Mouse (Mus musculus): ENCODE data around the gene Igf1. TPM values are rescaled to one million over a fixed set of nuclear protein-coding genes. Genes with fewer than 3 reads are reported as not detected.

Gene Igf1
- 4.6 and 6.5 TPM in 2 replicates for polyA plus RNA-seq (2012; rRNA removed; ENCODE audit: low replicate concordance)

GRCm38 (mm10) chr10:87858013-87858806 is at the start of gene Igf1:
TSS of gene Igf1 (plus strand) at chr10:87858265.

Other genes with a start within 250 kb of the Igf1 start
- gene Pmch, start 232.8 kb downstream of the Igf1 start, polyA plus RNA-seq (2012; rRNA removed; ENCODE audit: low replicate concordance): not detected in 2 replicates